7 mouse cellular contexts compared by ENCODE assay signal in genomic region chr9:89879574-89879973, GRCm38 (mm10). TPM values are rescaled to one million over a fixed set of nuclear protein-coding genes. Genes with fewer than 3 reads are reported as not detected.
DNase-seq lines count a peak whose midpoint lies in the region; ATAC-seq lines count a peak whose summit lies in the region.

No protein-coding gene starts in this region.

- no peaks in the 10 kb centered on the region for H3K36me3 ChIP-seq in hindbrain, embryonic 12.5 days
- H3K36me3 ChIP-seq in neural tube, embryonic 12.5 days, result no peaks in the 10 kb centered on the region

- no peak overlapping the region for H3K27ac ChIP-seq in hindbrain, embryonic 12.5 days
- H3K27ac ChIP-seq in neural tube, embryonic 12.5 days, result no peak overlapping the region

- ATAC-seq in hindbrain, embryonic 12.5 days (ENCODE audit: low FRiP score), result peak; percentile 58; the same call in 1 of the 2 replicates
- peak; percentile 63 for ATAC-seq in neural tube, embryonic 12.5 days (ENCODE audit: low FRiP score, low read depth)

- H3K4me3 ChIP-seq in hindbrain, embryonic 12.5 days, result peak overlapping the region; percentile 12; the same call in 1 of the 2 replicates
- no peak overlapping the region for H3K4me3 ChIP-seq in neural tube, embryonic 12.5 days

- peak overlapping the region; percentile 34 for H3K4me2 ChIP-seq in hindbrain, embryonic 12.5 days (replicated peaks)
- H3K4me2 ChIP-seq in neural tube, embryonic 12.5 days (replicated peaks), result peak overlapping the region; percentile 41

- H3K9ac ChIP-seq in hindbrain, embryonic 12.5 days, result no peak overlapping the region
- H3K9ac ChIP-seq in neural tube, embryonic 12.5 days, result no peak overlapping the region

- peaks cover 57% of the 10 kb centered on the region for H3K27me3 ChIP-seq in hindbrain, embryonic 12.5 days
- peaks cover 45% of the 10 kb centered on the region for H3K27me3 ChIP-seq in neural tube, embryonic 12.5 days (replicated peaks)

- 42% methylated on average over 31 of the region's 31 CpGs for WGBS in hindbrain, embryonic 12.5 days
- 44% methylated on average over 31 of the region's 31 CpGs for WGBS in neural tube, embryonic 12.5 days

- intact Hi-C loops in left cerebral cortex, postnatal 36 days (cut with DNase I), result no loop called here

- DNase-seq in left cerebral cortex, postnatal 36 days (ENCODE audit: low spot score in 2 of 2), result peak; percentile 29 to 32
- no peak for DNase-seq in left cerebral cortex, adult 8-10 months (ENCODE audit: low spot score in 2 of 2)
- peak; percentile 47 for DNase-seq in embryo, embryonic 9.5 days (ENCODE audit: extremely low spot score)
- no peak for DNase-seq in testis, postnatal 10 days (ENCODE audit: low spot score)
- no peak for DNase-seq in cerebellum, postnatal 14 days

- peaks cover 3% of the 10 kb centered on the region; the same call in 1 of the 2 replicates for H3K4me1 ChIP-seq in hindbrain, embryonic 12.5 days
- H3K4me1 ChIP-seq in neural tube, embryonic 12.5 days, result no peaks in the 10 kb centered on the region

- H3K9me3 ChIP-seq in hindbrain, embryonic 12.5 days (replicated peaks), result peaks cover 15% of the 10 kb centered on the region
- H3K9me3 ChIP-seq in neural tube, embryonic 12.5 days, result peaks cover 12% of the 10 kb centered on the region

RNA-seq across cellular contexts. Expression of gene Rasgrf1, which starts 30.1 kb away (rescaled TPM):
- total RNA-seq in left cerebral cortex, postnatal 36 days (2021), result 100 to 1,000 TPM; 240 to 255 TPM
- total RNA-seq in left cerebral cortex, adult 8-10 months (2022), result 100 to 1,000 TPM; 274 to 308 (median 296) TPM
- 0.84 and 0.90 TPM in 2 replicates for polyA plus RNA-seq in hindbrain, embryonic 12.5 days (2016; fragmentation: Nextera tagmentation; extraction: Ambion mirVana)
- polyA plus RNA-seq in neural tube, embryonic 12.5 days (2016; fragmentation: Nextera tagmentation; extraction: Ambion mirVana), result 0.18 and 0.28 TPM in 2 replicates

Comparison
In these comparisons a context has a peak if more than half of its experiments do, and no peak if none do; other contexts are left out.
1. DNase-seq: peak in left cerebral cortex, postnatal 36 days (2 of 2) and embryo, embryonic 9.5 days (single experiment); none in left cerebral cortex, adult 8-10 months (0 of 2), testis, postnatal 10 days (single experiment) and cerebellum, postnatal 14 days (0 of 2).